Mouse (Mus musculus) thymus, postnatal 25 days (tissue): Measurements from ENCODE around the gene Gramd1a.

Experiments used
- DNase-seq: peaks from one replicate; pipeline ENCODE4 v3.0.0; 2022

Gene Gramd1a

GRCm38 (mm10) chr7:31119556-31119955 lies 36.1 kb downstream of the Gramd1a start:
- DNase-seq: no peak

GRCm38 (mm10) chr7:31118486-31118885 lies 37.2 kb downstream of the Gramd1a start:
- DNase-seq: no peak

- no peak for DNase-seq
These were observed 38.2 kb downstream of the Gramd1a start for GRCm38 (mm10) chr7:31117465-31117864.

GRCm38 (mm10) chr7:31116721-31117145 lies 39.0 kb downstream of the Gramd1a start:
- no peak for DNase-seq

- DNase-seq: no peak
These were observed 40.1 kb downstream of the Gramd1a start for GRCm38 (mm10) chr7:31115587-31116043.

GRCm38 (mm10) chr7:31115182-31115581 lies 40.5 kb downstream of the Gramd1a start, which contains the start of gene Hpn:
TSS of gene Hpn (minus strand) at chr7:31115290.
- DNase-seq: no peak

GRCm38 (mm10) chr7:31114646-31115045 lies 41.0 kb downstream of the Gramd1a start:
- no peak for DNase-seq

GRCm38 (mm10) chr7:31113800-31114199 lies 41.9 kb downstream of the Gramd1a start:
- no peak for DNase-seq

- no peak for DNase-seq
These were observed 43.7 kb downstream of the Gramd1a start for GRCm38 (mm10) chr7:31112036-31112435.

- no peak for DNase-seq
These were observed 44.8 kb downstream of the Gramd1a start for GRCm38 (mm10) chr7:31110861-31111385.

GRCm38 (mm10) chr7:31109796-31110195 lies 45.9 kb downstream of the Gramd1a start:
- no peak for DNase-seq

GRCm38 (mm10) chr7:31109091-31109490 lies 46.6 kb downstream of the Gramd1a start:
- no peak for DNase-seq

- no peak for DNase-seq
These were observed 47.9 kb downstream of the Gramd1a start for GRCm38 (mm10) chr7:31107781-31108180.

- no peak for DNase-seq
These were observed 49.5 kb downstream of the Gramd1a start for GRCm38 (mm10) chr7:31106166-31106565.

GRCm38 (mm10) chr7:31105061-31105768 lies 50.5 kb downstream of the Gramd1a start:
- DNase-seq: no peak

GRCm38 (mm10) chr7:31100786-31101185 lies 54.9 kb downstream of the Gramd1a start:
- DNase-seq: no peak

GRCm38 (mm10) chr7:31099612-31099982 lies 56.1 kb downstream of the Gramd1a start:
- no peak for DNase-seq

GRCm38 (mm10) chr7:31098697-31099611 lies 56.7 kb downstream of the Gramd1a start:
- no peak for DNase-seq

- peak; percentile 92 for DNase-seq
These were observed 58.0 kb downstream of the Gramd1a start for GRCm38 (mm10) chr7:31097583-31098248.

- no peak for DNase-seq
These were observed 58.7 kb downstream of the Gramd1a start for GRCm38 (mm10) chr7:31096892-31097564.

- DNase-seq: peak; percentile 59
These were observed 60.8 kb downstream of the Gramd1a start for GRCm38 (mm10) chr7:31094774-31095501.

- DNase-seq: peak; percentile 29
These were observed 66.0 kb downstream of the Gramd1a start for GRCm38 (mm10) chr7:31089721-31090120.
